Mouse (Mus musculus) cortical plate, adult 2 months (tissue): Measurements from ENCODE around the gene Tmeff2.

Experiments used
- CTCF ChIP-seq: fragments of 200-500 bp; IDR thresholded peaks from 2 replicates; pipeline ENCODE4 v1.5.1; 2011; ENCODE audit warnings: mild to moderate bottlenecking, control low read depth, low read length; ENCODE audit not compliant: insufficient read depth; ENCODE audit errors: extremely low read depth
- POLR2A ChIP-seq: fragments of 200-500 bp; IDR thresholded peaks from 2 replicates; pipeline ENCODE4 v1.6.1; 2011; ENCODE audit warnings: mild to moderate bottlenecking, low read length, control low read depth; ENCODE audit not compliant: insufficient read depth; ENCODE audit errors: extremely low read depth

GRCm38 (mm10) chr1:50972509-50973436 is 72.3 kb downstream of the Tmeff2 start:
- TF ChIP-seq CTCF, result no peak
- TF ChIP-seq POLR2A, result no peak
